Mouse (Mus musculus) lung, adult 18-20 months (tissue): ENCODE data around the gene Lmtk2.

Source experiments
- DNase-seq, 2 experiments: peaks; one replicate each; pipeline ENCODE4 v3.0.0; 2022; ENCODE audit warnings: mixed read lengths in 2 of 2

Gene Lmtk2

DNA sequence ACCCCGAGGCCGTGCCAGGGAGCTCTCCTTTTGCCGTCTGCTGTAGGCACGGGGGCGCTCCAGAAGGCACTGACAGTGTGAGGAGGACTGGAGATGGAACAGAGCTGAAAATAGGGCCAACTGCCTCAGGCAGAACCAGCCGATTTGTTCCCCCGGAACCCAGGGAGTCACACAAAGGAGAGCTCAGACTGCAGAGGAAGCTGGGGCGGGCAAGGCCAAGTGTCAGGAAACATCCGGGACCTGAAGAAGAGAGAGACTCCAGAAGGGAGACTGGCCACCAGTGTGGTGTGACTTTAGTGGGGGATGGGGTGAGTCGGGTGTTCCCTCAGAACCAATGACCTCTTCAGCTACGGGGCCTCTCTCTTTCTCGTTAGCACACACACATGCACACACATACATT, 119.1 kb downstream of the Lmtk2 start:
- DNase-seq: peak in 1 of 2 experiments; percentile 50

DNA sequence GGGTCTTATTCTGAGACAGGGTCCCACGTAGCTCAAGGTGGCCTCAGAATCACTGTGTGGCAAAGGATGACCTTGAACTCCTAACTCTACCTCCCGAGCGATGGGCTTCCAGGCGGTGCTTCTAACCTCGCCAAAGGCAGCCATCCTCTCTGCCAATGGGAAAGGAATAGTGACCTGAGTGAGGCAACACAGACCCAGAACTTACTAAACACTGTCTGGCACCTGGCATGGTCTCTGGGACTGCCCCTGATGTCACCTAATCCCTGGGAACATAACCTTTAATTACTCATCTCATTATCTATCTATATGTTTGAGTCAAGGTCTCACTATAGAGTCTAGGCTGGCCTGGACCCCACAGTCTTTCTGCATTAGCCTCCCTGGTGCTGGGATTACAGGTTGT, 119.7 kb downstream of the Lmtk2 start:
- DNase-seq: no peak

DNA sequence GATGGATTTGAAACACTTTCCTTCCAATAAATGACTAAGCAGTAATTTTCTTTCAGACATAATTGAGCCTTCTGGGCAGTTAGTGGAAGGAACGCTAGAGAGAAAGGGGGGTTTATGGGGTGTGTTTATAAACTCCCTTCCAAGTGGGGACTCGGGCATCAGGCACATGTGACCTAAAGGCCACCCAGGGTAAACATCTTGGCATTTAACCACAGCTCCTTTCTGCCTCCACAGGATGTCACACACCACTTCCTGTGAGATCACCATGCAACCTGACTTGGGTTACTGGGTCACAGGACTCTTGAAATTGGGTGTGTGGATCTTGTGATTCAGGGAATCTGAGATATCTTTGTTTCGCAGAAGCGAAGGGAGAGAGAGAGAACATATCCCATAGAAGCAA, 121.1 kb downstream of the Lmtk2 start:
- DNase-seq: peak; percentile 59 to 83

DNA sequence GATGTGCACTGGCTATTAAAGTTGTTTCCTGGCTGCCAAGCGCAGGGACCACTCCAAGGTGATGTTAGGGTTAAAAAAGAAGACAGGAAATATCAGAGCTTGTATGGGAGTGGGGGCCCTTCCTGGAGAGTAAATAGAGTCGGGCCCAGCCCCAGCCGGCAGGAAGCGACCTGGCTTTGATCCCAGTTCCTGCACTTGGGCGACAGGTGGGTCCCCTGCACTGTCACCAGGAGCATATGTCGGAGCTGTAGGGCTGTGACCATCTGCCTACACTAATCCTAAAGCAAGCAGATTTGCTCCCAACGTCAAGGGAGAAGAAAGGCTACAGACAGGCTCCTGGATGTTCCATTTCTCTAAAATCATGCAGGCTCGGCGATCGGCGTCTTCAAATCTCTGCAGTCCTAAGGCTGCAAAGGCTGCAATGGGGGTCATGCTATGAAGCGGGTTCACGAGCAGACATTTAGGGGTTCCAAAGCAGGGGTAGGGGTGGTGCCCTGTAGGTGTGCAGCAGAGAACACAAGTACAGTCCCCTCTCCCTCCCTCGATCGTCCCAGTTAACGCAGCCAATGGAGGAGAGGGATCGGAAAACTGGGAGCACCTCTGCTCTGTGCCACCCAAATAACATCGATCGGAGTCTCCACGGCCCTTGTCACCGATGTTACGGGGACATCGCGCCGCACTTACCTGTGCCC, 122.7 kb downstream of the Lmtk2 start:
- peak; percentile 74 to 81 for DNase-seq

DNA sequence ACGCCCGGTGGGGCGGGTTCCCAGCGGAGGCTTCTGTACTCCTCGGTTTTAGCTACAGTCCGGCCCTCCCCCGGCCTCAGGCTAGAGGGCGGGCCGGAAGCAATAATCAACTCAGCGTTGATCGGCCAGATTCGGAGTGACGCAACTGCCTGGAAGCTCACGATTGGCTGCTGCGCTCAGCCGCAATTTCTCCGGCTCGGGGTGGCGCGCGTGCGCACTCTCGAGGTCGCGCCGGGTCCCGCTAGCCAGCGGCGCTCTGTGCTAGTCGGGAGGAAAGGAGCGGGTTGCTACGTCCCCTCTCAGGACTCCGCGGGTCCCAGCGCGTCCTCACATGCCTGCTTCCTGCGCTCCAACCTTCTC, 123.2 kb downstream of the Lmtk2 start, which contains the start of gene Tecpr1:
Gene Tecpr1, minus strand, starts transcription at position 113 of the 360 bp plus-strand sequence.
- peak; percentile 96 to 97 for DNase-seq

DNA sequence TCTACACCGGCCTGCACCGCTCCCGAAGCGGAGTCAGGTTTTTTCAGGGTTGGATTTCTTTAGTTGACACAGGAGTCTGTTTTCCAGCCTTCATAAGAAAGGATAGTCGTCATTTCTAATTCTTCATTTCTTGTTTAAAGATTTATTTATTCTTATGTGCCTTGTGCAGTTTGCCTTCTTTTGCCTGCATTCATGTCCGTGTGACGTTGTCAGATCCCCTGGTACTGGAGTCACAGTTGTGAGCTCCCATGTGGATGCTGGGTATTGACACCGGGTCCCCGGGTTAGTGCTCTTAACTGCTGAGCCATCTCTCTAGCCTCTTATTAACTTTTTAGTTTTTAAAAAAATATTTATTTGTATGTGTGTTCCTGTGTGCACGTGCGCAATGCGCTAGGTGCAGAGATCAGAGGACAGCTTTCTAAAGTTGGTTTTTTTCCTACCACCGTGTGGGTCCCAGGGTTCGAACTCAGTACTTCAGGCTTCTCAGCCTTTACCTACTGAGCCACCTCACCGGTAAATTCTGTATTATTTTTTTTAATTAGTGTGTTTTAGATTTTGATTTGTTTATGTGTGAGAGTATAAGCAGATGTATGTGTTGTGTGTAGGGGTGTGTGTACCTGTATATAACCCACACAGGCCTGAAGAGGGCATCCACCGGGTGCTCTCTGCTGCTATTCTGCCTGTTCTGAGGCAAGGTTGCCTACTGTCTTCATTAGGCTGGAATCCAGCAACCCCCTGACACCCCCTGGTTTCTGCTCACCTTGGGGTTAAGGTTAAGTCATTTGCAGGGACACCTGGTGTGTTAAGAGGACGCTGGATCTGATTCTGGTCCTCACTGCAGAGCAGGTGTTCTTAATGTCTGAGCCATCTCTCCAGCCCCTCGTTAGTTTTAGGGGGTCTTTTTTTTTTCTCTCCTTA, 123.9 kb downstream of the Lmtk2 start:
- no peak for DNase-seq

DNA sequence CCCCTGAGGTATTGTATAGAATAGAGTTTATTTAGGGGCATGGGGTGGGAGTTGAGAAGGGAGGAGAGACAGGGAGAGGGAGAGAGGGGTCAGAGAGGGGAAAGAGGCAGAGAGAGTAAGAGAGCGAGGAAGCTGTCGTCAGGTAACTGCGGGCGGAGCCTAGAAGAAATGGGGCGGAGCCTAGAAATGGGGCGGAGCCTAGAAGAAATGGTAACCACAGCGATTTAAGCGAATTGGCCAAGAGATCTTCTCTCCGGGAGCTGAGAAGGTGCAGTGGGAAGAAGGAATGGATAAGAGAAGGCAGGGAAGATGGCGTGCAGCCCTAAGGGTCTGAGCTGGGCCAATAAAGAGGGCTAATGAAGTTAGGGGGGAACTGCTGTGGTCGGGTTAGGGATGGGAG, 126.0 kb downstream of the Lmtk2 start:
- DNase-seq: no peak

DNA sequence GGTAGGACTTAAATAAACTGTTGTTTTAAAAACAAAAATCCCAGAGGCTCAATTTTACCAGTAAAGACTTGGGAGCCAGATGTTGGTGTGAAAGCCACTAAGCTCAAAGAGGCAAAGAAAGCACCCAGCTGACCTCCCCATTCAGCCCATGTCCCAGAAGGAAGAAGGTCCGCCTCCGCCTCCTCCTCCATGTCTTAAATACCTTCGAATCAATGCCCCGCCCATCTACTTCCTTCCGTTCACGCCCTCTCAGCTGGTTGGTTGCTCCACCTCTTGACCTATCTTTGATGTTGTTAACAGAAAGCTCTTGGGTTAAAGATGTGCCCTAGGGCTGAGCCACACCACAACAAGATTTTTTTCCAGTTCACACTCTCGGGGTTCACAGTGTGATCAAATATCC, 130.0 kb downstream of the Lmtk2 start:
- no peak for DNase-seq

DNA sequence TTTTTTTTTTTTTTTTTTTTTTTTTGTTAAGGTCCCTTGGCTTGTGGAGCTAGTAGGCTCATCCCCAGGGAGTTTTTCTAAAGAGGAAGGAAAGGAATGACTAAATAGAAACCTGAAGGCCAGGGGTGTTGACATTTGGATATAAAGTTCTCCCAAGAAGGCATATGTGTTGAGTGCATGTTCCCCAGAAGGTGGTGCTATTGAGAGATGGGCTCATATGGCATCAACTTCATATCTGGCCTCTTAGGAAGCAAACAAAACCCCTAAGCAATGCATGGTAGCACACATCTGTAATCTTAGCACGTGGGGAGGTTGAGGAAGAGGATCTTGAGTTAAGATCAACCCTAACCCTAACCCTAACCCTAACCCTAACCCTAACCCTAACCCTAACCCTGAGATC, 131.2 kb downstream of the Lmtk2 start:
- no peak for DNase-seq

DNA sequence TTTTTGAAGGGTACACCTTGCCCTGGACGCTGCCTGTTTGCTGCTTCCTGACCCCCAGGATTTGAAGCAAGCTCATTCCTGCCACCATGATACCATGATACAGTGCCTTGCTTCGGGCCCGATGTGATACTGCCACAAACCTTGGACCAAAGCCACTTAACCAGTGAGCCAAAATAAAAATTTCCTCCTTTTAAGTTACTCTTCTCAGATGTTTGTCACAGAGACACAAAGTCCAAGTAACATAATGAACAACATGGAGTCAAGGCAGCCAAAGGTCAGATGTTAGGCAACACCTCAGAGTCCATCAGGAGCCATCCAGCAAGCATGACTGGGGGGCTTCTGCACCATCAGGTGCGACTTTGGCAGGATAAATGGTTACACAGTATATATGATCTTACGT, 132.3 kb downstream of the Lmtk2 start:
- DNase-seq: no peak

DNA sequence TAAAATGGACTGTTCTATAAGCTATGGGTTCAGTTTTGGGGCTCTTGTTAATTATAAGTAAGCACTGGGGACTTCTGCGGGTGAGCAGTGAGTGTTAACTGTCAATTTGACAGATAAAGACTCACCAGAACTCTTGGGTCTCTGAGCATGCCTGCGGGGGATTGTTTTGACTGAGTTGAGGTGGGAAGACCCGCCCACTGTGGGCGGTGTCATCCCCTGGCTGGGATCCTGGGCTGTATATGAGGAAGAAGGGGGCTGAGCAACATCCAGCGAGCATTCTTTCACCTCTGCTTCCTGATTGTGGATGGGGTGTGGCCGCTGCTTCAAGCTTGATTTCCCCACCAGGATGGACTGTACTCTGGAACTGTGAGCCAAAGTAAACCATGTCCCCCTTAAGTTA, 134.0 kb downstream of the Lmtk2 start:
- DNase-seq: no peak

DNA sequence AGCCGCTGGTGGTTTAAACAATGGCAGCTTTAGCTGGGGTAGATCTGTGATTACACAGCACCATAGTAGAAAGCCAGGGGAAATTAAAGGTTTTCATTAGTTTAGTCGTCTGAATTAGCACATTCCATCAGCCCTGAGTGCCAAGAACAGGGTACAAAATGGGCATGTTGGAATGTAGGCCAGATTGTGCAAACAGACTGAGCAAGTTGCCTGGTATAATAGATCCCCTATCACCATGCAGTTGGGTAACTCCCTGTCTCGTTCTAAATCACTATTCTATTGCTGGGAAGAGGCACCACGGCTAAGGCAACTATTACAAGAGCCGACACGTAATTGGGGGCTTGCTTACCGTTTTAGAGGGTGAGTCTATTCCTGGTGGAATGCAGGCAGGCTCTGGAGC, 134.5 kb downstream of the Lmtk2 start:
- peak in 1 of 2 experiments; percentile 52 for DNase-seq
